Mouse (Mus musculus) fibroblast of lung, adult 2 months (primary cell): ENCODE data around the gene Kif3a.
A peak's percentile ranks its signal among the peaks of the same experiment; 100 is the strongest.

ENCODE experiments used
- DNase-seq: peaks from one replicate; pipeline ENCODE4 v3.0.0-alpha.2; 2011; ENCODE audit warnings: low read depth

The Kif3a gene

DNA sequence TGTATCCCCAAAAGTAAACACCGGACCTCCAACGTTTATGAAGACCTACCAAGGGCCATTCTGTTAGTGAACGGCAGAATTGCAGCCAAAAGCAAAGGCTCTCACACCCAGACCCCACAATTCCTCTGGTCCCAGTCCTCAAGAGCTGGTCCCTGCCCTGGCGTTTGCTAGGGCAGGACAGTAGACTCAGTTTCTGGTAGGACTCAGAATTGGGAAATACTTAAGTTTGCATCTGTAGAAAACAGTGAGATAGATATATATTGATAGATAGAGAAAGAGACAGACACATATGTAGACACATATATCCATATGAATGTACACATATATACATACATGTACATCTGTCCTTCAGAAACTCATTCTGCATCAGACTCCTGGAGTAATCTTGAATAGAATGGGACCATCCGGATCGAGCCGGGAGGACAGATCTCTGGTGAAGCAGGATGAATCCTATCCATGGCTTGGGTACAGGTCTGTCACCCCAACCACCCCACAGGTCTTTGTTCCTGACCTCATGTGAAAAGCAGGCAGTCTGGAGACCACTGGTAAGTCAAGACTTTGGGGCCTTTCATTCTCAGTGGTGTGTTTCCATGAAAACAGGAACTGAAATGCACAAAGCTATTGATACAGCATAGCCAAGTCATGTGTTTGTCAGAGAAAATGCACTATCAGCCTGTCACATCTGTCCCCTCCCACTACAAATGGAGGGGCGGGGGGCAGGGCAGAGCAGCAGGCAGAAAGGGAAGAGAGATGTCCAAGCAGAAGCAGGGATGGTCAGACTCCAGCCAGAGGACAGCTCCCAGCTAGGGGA lies 49.8 kb downstream of the Kif3a start:
- no peak for DNase-seq

DNA sequence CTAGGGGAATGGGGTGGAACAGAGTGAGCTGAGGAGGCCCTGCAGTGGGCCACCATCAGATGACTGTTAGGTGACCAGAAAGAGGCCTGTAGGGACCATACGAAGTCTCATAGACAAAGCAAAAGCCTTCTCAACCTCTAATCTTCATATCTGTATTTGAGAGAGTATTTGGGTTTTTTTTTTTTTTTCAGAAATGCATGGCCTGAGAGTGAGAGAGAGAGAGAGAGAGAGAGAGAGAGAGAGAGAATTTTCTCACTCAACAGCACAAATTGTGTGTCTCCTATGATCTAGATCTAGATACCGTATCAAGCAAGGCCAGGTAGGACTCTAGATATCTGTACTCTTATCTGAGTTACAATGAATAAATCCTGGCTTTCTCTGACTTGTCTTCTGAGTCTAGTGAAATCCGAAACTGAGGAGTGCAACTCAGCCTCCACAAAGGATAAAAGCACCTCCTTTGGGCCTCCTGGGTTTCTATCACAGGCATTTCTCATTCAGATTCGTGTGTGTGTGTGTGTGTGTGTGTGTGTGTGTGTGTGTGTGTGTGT lies 50.5 kb downstream of the Kif3a start:
- DNase-seq: no peak

DNA sequence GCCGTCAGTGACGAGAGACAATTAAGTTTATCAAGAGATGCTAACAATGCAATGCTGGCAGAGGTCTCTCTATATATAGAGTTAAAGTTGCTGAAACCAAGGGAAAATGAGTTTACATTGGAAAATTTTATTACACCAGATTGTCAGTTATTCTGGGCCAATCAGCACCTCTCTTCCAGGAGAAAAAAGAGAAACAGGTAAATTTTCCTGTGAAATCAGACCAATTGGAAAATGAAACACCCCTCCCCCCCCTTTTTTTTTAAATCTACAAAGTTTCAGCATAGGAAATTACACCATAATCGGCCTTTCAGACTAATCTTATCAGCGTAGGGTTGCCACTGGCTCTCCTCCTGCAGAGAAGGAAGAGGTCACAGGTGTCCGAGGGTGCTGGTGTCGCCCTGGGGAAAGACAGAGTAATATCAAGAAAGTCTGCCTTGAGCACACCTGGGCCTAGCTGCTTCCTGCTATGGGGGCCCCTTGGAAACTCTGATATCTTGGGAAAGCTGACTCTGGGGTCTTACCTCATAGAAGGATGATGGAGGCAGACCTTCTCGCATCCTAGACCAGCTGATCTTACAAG lies 51.5 kb downstream of the Kif3a start, which contains the start of gene Il4:
Il4 (minus strand) TSS at position 51 of the 580 bp plus-strand sequence.
- no peak for DNase-seq

DNA sequence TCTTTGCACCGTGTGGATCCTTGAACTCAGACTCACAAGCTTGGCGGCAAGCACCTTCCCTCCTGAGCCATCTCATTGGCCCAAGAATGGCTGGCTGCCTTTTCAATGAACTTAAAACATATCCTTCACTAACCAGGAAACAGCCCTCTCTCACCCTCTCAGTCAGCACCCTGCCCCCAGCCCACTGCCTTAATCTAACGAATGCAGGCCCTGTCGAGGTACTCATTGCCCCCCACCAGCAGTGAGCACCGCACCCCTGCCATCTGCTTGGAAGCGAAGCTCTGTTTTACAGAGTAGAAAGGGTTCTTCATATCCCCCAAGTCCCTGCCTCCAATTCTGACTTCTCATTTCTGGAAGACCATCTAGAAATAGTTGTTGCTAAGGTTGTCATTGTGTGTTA lies 52.2 kb downstream of the Kif3a start:
- DNase-seq: no peak

DNA sequence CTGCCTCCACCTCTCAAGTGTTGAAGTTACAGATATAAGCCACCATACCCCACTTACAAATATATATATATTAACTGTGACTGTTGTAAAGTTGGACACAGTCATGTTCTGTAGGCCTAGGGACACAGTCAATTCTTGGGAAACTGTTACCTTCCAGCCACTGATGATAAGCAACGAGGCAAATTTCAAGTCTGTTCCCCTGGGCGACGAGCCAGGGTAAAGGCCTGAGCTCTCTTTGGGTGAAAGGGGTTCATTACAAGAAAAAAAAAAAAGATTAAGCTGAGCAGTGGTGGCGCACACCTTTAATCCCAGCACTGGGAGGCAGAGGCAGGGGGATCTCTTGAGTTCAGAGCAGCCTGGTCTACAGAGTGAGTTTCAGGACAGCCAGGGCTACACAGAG lies 52.9 kb downstream of the Kif3a start:
- no peak for DNase-seq

DNA sequence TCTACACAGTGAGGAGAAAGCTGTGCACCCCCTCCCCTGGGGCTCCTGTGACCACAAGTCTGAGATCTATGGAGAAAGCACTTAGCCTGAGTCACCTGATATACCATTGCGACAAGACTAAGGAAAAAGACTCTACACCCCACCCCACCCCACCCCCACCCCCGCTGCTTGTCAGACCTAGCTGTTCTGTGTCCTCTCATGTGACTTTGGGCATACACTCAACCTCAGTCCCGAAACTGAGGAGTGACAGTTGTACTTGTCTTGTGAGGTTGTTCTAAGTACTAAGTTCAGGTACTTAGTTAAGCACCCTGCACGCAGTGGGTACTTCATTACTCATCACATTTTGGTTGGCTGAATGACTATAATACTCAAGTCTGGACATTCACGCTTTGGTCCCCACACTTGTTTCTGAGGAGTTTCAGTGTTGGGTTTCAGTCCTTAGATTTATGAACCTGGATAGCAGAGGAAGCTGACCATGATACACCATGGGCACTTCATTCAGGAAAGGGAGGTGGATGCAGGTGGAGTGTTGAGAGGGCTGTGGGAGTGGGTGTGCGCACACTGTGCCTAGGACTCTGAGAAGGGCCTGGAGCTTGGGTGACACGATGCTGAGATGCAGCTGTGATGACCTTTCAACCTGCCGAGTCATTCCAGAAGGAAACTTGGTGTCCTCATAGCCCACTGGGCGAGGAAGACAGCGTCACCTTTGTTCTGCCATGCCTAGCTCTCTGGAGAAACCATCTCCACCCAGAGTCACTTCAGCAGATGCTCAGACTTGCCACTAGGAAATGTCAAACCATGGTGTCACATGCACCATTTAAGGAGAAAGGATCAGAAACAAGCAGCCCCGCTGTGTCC lies 54.6 kb downstream of the Kif3a start:
- DNase-seq: no peak

DNA sequence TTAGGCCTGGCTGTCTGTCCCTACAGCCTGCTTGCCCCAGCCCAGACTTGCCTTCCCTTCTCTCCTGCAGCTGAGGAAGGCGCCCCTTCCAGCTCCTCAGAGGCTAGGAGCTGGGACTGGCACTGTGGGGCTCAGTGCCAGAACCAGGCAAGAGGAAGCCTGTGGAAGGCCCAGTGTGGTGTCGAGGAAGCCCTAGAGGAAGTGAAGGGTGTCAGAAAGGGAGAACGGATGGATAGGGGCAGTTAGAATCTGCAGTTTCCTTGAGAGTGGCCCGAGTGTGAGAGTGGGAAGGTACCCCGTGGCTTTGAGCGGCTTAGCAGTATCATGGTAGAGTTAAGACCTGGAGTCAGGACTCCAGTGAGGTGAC lies 55.2 kb downstream of the Kif3a start:
- DNase-seq: no peak

DNA sequence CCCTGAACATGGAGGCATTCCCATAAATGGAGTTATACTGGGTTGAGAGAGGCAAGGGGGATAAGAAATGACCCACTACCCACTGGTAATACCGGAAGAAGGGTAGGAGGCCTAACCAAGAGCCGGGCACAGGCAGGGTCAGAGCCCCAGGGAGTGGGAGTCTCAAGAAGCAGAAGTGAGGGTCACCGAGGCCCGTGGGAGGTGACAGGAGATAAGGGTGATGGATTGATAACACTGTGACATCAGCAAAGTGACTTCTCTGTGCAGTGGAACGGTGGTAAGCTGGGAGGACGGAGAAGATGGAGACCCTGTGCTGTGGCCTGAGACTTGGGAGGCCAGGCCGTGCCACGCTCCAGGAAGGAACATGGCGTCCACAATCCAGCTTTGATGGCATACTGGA lies 56.4 kb downstream of the Kif3a start:
- no peak for DNase-seq

DNA sequence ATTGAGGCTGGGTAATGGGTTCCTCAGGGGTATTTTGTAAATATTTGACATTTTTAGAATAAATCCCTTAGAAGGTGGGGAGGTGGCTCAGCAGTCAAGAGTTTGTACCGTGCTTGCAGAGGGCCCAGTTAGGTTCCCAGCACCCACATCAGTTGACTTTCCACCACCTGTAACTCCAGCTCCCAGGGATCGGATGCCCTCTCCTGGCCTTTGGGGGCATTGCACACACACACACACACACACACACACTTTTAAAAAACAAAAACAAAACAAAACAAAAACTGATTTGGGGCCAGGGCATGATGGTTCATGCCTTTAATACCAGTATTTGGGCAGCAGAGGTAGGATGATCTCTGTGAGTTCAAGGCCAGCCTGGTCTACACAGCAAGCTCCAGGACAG lies 56.9 kb downstream of the Kif3a start:
- DNase-seq: no peak

DNA sequence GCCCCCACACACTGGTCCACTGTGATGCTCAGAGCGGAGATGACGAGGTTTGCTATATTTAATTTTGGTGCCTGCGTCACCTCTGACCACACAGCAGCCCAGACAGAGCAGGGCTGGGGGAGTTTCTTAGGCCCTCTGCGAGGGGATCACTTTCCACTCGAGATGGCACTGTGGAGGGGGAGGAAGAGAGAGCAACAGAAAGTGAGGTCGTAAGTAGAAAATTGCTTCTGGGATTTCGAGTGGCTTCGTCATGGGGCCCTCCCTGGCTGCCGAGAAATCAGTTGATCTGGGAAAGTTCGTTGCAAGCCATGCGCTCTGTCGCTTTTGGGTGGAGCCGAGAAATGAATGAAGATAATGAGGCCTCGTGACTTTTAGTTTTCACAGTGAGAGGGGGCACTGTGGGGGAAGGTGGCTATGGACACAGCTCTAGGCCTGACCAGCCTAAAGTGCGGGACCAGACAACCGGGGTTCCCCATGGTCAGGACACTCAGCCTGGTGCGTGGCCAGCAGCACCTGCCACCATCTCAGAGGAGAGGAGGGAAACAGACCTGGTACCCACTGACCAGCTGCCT lies 59.7 kb downstream of the Kif3a start:
- no peak for DNase-seq

DNA sequence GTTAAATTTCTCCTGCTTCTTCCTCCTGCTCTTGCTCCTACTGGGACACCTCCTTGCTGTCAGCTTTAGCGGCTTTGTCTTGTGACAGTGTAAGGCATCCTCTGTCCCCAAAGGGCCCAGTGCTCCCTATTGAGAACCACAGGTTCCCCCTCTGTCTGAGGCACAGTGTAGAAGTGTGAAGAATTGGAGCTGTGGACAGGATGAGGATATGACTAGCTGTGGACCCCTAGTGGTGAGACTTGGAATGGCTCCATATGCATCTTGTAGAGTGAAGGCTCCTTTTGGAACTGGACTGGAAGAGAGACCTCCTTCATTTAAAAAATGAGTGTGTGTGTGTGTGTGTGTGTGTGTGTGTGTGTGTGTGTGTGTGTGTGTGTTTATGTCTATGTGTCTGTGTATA lies 60.7 kb downstream of the Kif3a start:
- DNase-seq: peak; percentile 51

DNA sequence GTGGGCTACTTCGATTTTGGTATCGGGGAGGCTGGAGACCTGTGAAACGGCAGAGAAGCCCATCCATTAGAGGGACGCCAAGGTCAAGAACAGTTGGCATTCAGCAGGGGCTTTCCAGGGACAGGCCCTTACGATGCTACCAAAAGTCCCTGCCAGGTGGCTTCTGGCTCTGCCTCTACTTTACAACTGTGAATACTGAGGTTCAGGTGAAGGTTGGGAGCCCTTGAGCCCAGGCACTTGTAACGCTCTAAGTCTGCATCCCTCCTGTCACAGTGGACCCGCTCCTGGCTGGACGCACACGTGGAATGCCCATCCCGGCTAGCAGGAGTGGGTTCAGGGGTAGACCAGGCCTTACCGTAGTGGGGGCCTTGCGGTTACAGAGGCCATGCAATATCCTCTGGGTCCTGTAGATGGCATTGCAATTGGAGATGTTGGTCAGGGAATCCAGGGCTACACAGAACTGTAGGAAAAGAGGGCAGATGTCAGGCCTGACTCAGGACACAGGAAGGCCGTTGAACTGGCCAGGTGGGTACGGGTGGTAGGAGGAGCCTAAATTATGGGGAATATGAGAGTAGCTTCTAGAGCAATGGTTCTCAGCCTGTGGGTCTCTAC lies 65.0 kb downstream of the Kif3a start:
- DNase-seq: no peak

DNA sequence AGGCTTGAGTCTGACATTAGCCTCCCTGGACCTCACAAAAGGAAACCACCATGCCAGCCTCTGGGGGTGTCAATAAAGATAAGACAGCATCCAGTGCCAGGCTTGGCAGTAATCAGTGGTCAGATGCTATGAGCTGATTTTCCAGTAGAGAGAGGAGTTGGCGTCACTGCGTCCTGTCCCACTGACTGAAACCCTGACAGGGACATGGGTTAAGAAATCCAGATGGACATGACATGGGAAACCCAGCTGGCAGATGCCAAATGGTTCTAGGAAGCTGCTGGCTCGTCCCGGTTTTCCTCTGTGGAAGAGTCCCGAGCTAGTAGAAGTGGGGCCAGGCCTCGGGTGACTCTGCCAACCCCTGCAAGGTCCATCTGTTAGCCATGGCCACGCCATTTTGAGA lies 66.5 kb downstream of the Kif3a start:
- DNase-seq: no peak

DNA sequence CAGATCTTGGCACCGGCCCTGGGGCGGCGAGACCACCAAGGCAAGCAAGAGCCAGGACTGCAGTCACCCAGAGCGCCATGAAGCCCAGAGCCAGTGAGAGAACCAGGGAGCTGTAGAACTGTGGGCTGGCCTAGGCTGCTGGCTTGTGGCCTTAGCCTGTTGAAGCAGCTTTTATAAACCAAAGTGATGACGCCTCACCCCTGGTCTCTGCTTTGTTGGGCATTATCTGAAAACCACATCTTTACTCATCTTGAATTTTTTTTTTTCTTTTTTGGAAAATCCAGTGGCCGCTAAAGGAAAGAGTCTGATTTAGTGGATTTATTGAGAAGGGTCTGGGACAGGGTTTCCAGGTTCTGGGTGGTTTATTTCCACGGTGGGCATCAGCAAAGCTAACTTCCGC lies 67.4 kb downstream of the Kif3a start, which contains the start of gene Il13:
Il13 (minus strand) TSS at position 147 of the 400 bp plus-strand sequence.
- no peak for DNase-seq

DNA sequence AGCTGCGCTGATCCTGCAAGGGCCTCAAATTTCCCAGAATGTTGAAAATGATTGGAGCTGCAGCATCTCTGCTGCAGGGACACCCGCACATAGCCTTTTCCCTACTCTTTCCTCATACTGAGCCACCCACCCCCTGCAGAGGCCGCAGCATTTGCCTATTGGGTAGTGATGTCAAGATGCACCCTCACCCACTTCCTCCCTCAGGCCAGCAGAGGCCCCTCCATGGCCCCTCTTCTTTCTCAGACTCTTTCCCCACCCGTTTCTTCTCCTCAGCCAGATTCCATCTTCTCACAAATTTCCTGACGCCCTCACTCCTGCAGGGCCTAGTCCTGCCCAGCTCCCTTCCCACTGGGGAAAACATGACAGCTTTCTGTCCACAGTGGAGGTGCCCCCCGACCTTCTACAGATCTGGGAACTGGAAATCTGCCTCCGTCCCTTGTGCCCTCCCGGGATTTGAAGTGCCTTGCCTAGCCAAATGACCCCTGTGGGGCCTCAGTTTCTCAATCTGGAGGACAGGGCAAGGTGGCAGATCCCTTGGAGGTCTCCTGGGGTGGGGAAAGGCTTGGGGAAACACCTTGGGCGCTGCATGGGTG lies 68.5 kb downstream of the Kif3a start:
- DNase-seq: no peak

DNA sequence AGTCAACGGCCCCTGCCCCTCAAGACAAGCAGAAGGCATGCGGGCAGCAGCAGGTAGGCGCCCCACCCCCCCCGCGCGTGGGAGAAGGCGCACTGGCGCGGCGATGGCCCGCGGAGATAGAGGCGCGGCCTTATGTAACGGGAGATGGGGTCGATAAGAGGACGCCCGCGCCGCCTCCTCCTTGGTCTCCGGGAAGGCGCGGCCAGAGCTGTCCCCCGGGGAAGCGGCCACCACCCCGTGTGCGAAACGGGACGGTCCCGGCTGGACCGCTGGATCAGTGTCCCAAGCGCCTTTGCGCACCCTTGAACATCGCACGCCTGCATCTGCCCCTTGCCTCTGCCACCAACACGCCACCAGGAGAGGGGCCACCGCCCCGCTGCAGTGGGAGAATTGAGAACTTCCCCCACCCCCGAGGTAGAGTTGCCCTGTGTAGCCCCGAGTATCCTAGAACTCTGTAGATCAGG lies 69.0 kb downstream of the Kif3a start:
- no peak for DNase-seq

DNA sequence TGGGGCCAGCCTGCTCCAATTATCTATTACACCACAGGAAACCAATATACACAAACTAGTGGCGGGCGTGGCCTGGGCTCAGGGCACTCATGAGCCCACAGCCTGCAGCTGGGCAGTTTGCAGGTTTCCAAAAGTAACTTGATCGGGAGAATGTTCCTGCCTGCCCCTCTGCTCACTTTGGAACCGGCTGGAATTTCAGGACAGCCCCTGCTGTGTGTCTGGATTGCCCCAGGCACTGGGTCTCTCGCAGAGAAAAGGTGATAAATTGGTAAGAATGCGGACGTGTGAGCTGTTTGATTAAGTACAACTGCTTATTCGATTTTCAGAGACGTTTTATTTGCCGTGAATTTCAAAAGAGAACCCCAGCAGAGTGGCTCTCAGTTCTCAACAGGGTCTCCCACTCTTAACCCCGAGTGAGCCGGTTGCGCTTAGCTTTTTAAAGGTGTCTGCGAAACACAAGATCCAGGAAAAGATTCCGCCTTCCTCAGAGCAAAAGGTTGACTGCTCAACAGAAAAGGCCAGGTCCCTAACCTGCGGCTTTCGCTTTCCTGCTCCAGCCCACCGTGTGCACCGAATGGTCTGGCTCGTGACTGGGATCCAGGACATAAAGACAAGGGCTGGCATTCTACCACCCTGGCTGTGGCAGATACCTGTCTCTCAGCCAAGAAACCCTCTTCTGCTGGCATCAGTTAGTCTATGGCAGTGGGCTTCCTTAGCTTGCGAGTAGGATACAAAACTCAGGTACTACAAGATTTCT lies 70.0 kb downstream of the Kif3a start:
- no peak for DNase-seq

DNA sequence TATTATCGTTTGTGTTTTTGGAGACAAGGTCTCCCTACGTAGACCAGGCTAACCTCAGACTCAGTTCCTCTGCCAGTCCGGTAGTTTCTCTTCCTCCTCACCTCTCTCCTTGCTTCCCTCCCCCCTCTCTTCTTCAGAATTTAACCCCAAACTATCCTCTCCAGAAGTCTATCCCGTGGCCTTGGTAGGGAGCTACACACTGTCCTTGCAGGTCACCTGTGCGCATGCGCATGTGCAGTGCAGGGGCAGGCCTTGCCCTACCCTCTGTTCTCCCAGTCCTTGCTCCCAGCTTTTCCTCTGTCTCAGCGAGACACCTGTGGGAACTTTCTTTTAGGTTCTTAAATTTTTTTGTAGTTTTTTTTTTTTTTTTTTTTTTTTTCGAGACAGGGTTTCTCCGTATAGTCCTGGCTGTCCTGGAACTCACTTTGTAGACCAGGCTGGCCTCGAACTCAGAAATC lies 70.7 kb downstream of the Kif3a start:
- no peak for DNase-seq

DNA sequence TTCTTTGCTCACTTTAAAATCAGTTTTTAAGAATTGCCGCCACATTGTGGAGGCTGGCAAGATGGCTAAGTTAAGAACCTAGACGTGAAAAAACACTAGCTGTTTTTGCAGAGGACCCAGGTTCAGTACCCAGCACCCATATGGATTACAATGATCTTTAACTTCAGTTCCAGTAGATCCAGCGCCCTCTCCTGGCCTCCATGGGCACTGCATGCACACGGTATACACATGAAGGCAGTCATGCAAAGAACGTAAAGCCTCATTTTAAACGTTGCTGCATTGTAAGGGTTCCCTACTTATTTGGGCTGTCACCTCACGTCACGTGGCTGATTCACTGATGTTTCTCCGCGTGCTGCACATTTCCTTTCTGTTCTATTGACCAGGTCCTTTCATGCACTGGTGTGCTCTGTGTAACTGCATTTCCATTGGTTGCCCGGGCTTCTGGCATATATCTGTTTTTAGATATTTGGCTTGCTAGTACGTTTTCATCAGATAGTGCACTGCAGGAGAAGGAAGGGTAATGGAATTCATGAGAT lies 75.6 kb downstream of the Kif3a start:
- no peak for DNase-seq

DNA sequence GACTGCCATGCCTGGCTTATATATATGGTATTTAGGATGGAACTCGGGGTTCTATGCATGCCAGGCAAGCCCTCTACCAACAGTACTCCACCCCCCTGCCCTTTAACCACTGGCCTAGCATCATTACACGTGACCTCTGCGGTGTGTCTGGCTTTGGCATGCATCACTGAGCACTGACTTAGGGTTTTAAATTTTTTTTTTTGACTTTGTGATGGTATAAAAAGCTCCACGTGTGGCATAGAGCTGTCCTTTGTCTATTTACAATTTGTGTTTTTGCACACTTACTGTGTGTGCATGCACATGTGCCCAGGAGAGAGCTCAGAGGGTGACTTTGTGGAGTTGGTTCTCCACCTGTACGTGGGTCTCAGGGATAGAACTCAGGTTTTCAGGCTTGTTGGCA lies 76.8 kb downstream of the Kif3a start:
- DNase-seq: no peak
